Mouse (Mus musculus): ENCODE measurements around the gene Eno2. TPM values are rescaled to one million over a fixed set of nuclear protein-coding genes. Genes with fewer than 3 reads are reported as not detected.
"Not testable (repeated sequence)": the region's sequence is repeated elsewhere in the genome, so short reads cannot be mapped to it uniquely, and the experiment has no call there.

The Eno2 gene
- polyA plus RNA-seq, 1 experiment from 2014 or later, result 10.7 TPM

GRCm38 (mm10) chr6:124805341-124806321 is 36.2 kb upstream of the Eno2 start:
- WGBS, result under 1% methylated on average over 34 of the region's 34 CpGs

GRCm38 (mm10) chr6:124804341-124804740 is 34.9 kb upstream of the Eno2 start:
- no peak overlapping the region for H3K4me2 ChIP-seq

More at GRCm38 (mm10) chr6:124805341-124806321, 36.2 kb upstream of the Eno2 start:
- H3K4me2 ChIP-seq, result peak overlapping the region; percentile 81
- ATAC-seq (ENCODE audit: insufficient number of reproducible peaks, insufficient read depth, low FRiP score, low TSS enrichment, low read depth), result peak; percentile 79
- H3K27ac ChIP-seq, result peak overlapping the region; percentile 91
- H3K9me3 ChIP-seq, result no peaks in the 10 kb centered on the region
- peaks cover 6% of the 10 kb centered on the region; the same call in 1 of the 2 replicates for H3K36me3 ChIP-seq
- H3K27me3 ChIP-seq, result no peaks in the 10 kb centered on the region
- H3K4me1 ChIP-seq, result peaks cover 36% of the 10 kb centered on the region
- H3K9ac ChIP-seq, result peak overlapping the region; percentile 70
- H3K4me3 ChIP-seq, result peak overlapping the region; percentile 55

GRCm38 (mm10) chr6:124803691-124804090 is 34.2 kb upstream of the Eno2 start:
- H3K9me3 ChIP-seq; H3K27ac ChIP-seq; H3K4me2 ChIP-seq; H3K9ac ChIP-seq; ATAC-seq (ENCODE audit: insufficient number of reproducible peaks, insufficient read depth, low FRiP score, low TSS enrichment, low read depth); H3K36me3 ChIP-seq; H3K4me3 ChIP-seq; H3K27me3 ChIP-seq: not testable (repeated sequence)
- WGBS, result 94% methylated on average over 4 of the region's 4 CpGs
- peaks cover 21% of the 10 kb centered on the region for H3K4me1 ChIP-seq

More at GRCm38 (mm10) chr6:124804341-124804740, 34.9 kb upstream of the Eno2 start:
- H3K27ac ChIP-seq, result no peak overlapping the region
- no peaks in the 10 kb centered on the region for H3K9me3 ChIP-seq
- WGBS, result 93% methylated on average over 3 of the region's 3 CpGs
- no peak for ATAC-seq (ENCODE audit: insufficient number of reproducible peaks, insufficient read depth, low FRiP score, low TSS enrichment, low read depth)
- H3K36me3 ChIP-seq, result no peaks in the 10 kb centered on the region
- H3K27me3 ChIP-seq, result no peaks in the 10 kb centered on the region
- H3K9ac ChIP-seq, result no peak overlapping the region
- no peak overlapping the region for H3K4me3 ChIP-seq
- H3K4me1 ChIP-seq, result peaks cover 25% of the 10 kb centered on the region

GRCm38 (mm10) chr6:124803061-124803460 is 33.6 kb upstream of the Eno2 start:
- H3K36me3 ChIP-seq, result no peaks in the 10 kb centered on the region
- H3K27me3 ChIP-seq, result no peaks in the 10 kb centered on the region
- ATAC-seq (ENCODE audit: insufficient number of reproducible peaks, insufficient read depth, low FRiP score, low TSS enrichment, low read depth), result no peak
- H3K27ac ChIP-seq, result no peak overlapping the region
- H3K4me1 ChIP-seq, result peaks cover 19% of the 10 kb centered on the region
- no peak overlapping the region for H3K4me3 ChIP-seq
- no peak overlapping the region for H3K4me2 ChIP-seq
- WGBS, result 77% methylated on average over 3 of the region's 3 CpGs
- no peak overlapping the region for H3K9ac ChIP-seq
- no peaks in the 10 kb centered on the region for H3K9me3 ChIP-seq

GRCm38 (mm10) chr6:124802400-124802799 is 32.9 kb upstream of the Eno2 start:
- 5% methylated on average over 6 of the region's 9 CpGs for WGBS
- H3K9me3 ChIP-seq; ATAC-seq (ENCODE audit: insufficient number of reproducible peaks, insufficient read depth, low FRiP score, low TSS enrichment, low read depth); H3K36me3 ChIP-seq; H3K9ac ChIP-seq; H3K27me3 ChIP-seq: not testable (repeated sequence)
- Histone ChIP-seq H3K4me1 (peaks cover 17% of the 10 kb centered on the region), H3K4me2 (peak overlapping the region; percentile 47), H3K27ac (peak overlapping the region; percentile 51; the same call in 1 of the 2 replicates), H3K4me3 (peak overlapping the region; percentile 20)

GRCm38 (mm10) chr6:124796200-124796599 is 26.7 kb upstream of the Eno2 start:
- H3K27ac ChIP-seq, result no peak overlapping the region
- H3K4me2 ChIP-seq, result no peak overlapping the region
- H3K4me3 ChIP-seq, result no peak overlapping the region
- no peaks in the 10 kb centered on the region for H3K4me1 ChIP-seq
- no peaks in the 10 kb centered on the region for H3K27me3 ChIP-seq
- H3K36me3 ChIP-seq, result no peaks in the 10 kb centered on the region
- no peak for ATAC-seq (ENCODE audit: insufficient number of reproducible peaks, insufficient read depth, low FRiP score, low TSS enrichment, low read depth)
- no peaks in the 10 kb centered on the region for H3K9me3 ChIP-seq
- H3K9ac ChIP-seq, result no peak overlapping the region
- 66% methylated on average over 2 of the region's 2 CpGs for WGBS

GRCm38 (mm10) chr6:124795781-124796180 is 26.3 kb upstream of the Eno2 start:
- Histone ChIP-seq H3K4me2 (no peak overlapping the region), H3K4me3 (no peak overlapping the region), H3K27ac (no peak overlapping the region), H3K9me3 (no peaks in the 10 kb centered on the region), H3K4me1 (no peaks in the 10 kb centered on the region), H3K9ac (no peak overlapping the region), H3K27me3 (no peaks in the 10 kb centered on the region), H3K36me3 (no peaks in the 10 kb centered on the region)
- WGBS, result 72% methylated on average over 4 of the region's 4 CpGs
- no peak for ATAC-seq (ENCODE audit: insufficient number of reproducible peaks, insufficient read depth, low FRiP score, low TSS enrichment, low read depth)

- no peaks in the 10 kb centered on the region for H3K27me3 ChIP-seq
- 87% methylated on average over 3 of the region's 3 CpGs for WGBS
- no peak overlapping the region for H3K4me2 ChIP-seq
Measured at GRCm38 (mm10) chr6:124791911-124792310, 22.4 kb upstream of the Eno2 start.

GRCm38 (mm10) chr6:124790121-124790520 is 20.6 kb upstream of the Eno2 start:
- H3K4me3 ChIP-seq, result no peak overlapping the region
- no peaks in the 10 kb centered on the region for H3K36me3 ChIP-seq
- no peaks in the 10 kb centered on the region for H3K9me3 ChIP-seq
- H3K4me1 ChIP-seq, result peaks cover 8% of the 10 kb centered on the region; the same call in 1 of the 2 replicates
- H3K9ac ChIP-seq, result no peak overlapping the region
- peak overlapping the region; percentile 55; the same call in 1 of the 2 replicates for H3K27ac ChIP-seq
- H3K27me3 ChIP-seq, result no peaks in the 10 kb centered on the region
- 26% methylated on average over 4 of the region's 4 CpGs for WGBS
- ATAC-seq (ENCODE audit: insufficient number of reproducible peaks, insufficient read depth, low FRiP score, low TSS enrichment, low read depth), result no peak
- H3K4me2 ChIP-seq, result no peak overlapping the region

More at GRCm38 (mm10) chr6:124791911-124792310, 22.4 kb upstream of the Eno2 start:
- Histone ChIP-seq H3K36me3 (no peaks in the 10 kb centered on the region), H3K4me1 (peaks cover 8% of the 10 kb centered on the region; the same call in 1 of the 2 replicates), H3K4me3 (no peak overlapping the region), H3K9ac (no peak overlapping the region), H3K9me3 (no peaks in the 10 kb centered on the region), H3K27ac (no peak overlapping the region)
- ATAC-seq (ENCODE audit: insufficient number of reproducible peaks, insufficient read depth, low FRiP score, low TSS enrichment, low read depth), result no peak

- Histone ChIP-seq H3K9ac (no peak overlapping the region), H3K4me1 (peaks cover 8% of the 10 kb centered on the region; the same call in 1 of the 2 replicates), H3K36me3 (no peaks in the 10 kb centered on the region), H3K9me3 (no peaks in the 10 kb centered on the region), H3K27ac (0 out of 2 replicates have a peak overlapping the region, but pooled peaks have one; percentile 1), H3K27me3 (no peaks in the 10 kb centered on the region), H3K4me3 (no peak overlapping the region), H3K4me2 (no peak overlapping the region)
- no peak for ATAC-seq (ENCODE audit: insufficient number of reproducible peaks, insufficient read depth, low FRiP score, low TSS enrichment, low read depth)
- WGBS, result 87% methylated on average over 4 of the region's 4 CpGs
Measured at GRCm38 (mm10) chr6:124789519-124789918, 20.0 kb upstream of the Eno2 start.

GRCm38 (mm10) chr6:124787722-124788121 is 18.2 kb upstream of the Eno2 start:
- no peaks in the 10 kb centered on the region for H3K36me3 ChIP-seq
- no peak for ATAC-seq (ENCODE audit: insufficient number of reproducible peaks, insufficient read depth, low FRiP score, low TSS enrichment, low read depth)
- WGBS, result 81% methylated on average over 10 of the region's 10 CpGs
- peaks cover 9% of the 10 kb centered on the region; the same call in 1 of the 2 replicates for H3K4me1 ChIP-seq
- H3K9me3 ChIP-seq, result no peaks in the 10 kb centered on the region
- no peak overlapping the region for H3K27ac ChIP-seq
- H3K9ac ChIP-seq, result no peak overlapping the region
- no peak overlapping the region for H3K4me2 ChIP-seq
- H3K27me3 ChIP-seq, result no peaks in the 10 kb centered on the region
- no peak overlapping the region for H3K4me3 ChIP-seq

Data from embryonic facial prominence, embryonic 13.5 days (tissue).